In genomic region chr19:23146409-23146861, GRCm38 (mm10) we compare ENCODE assay signal across 8 mouse cellular contexts. TPM values are rescaled to one million over a fixed set of nuclear protein-coding genes. Genes with fewer than 3 reads are reported as not detected.
DNase-seq lines count a peak whose midpoint lies in the region; ATAC-seq and TF ChIP-seq lines count a peak whose summit lies in the region.
"Had no signal": no experiment of that assay in that cellular context is flagged by ENCODE, and none has a peak within 500 bp of the region (broad histone marks: within the 10 kb centered on the region; RNA-seq: fewer than 3 reads in every experiment).

No protein-coding gene starts in this region.

- 0 out of 2 replicates have a peak overlapping the region, but pooled peaks have one; percentile 3 for H3K4me2 ChIP-seq in kidney, postnatal 0 days (ENCODE audit: low read length)
- peak overlapping the region; percentile 95 for H3K4me2 ChIP-seq in liver, postnatal 0 days (ENCODE audit: low read depth, low read length)

- no peaks in the 10 kb centered on the region for H3K9me3 ChIP-seq in kidney, postnatal 0 days (replicated peaks; ENCODE audit: low read length)
- no peaks in the 10 kb centered on the region for H3K9me3 ChIP-seq in liver, postnatal 0 days (ENCODE audit: low read length)

- no peak for DNase-seq in kidney, postnatal 0 days (ENCODE audit: low spot score)
- no peak for DNase-seq in kidney, postnatal 10 days
- DNase-seq in cerebellum, adult 18-20 months: peak; percentile 70 to 75
- DNase-seq in frontal cortex, adult 2 months (ENCODE audit: extremely low spot score in 1 of 2, low spot score in 1 of 2): peak; percentile 76 to 88
- DNase-seq in liver, postnatal 0 days: no peak
- DNase-seq in urinary bladder, postnatal 10 days (ENCODE audit: low spot score): no peak
- no peak for DNase-seq in ovary, postnatal 14 days (ENCODE audit: low spot score)

- TF ChIP-seq CTCF in kidney, postnatal 0 days (IDR thresholded peaks at IDR 0.05; ENCODE audit: low read depth): no peak
- no peak for TF ChIP-seq CTCF in liver, postnatal 0 days (IDR thresholded peaks at IDR 0.05; ENCODE audit: low read depth)

- WGBS in kidney, postnatal 0 days: 44% methylated on average over 12 of the region's 12 CpGs
- 76% methylated on average over 12 of the region's 12 CpGs for WGBS in liver, postnatal 0 days (ENCODE audit: insufficient replicate concordance)

- H3K27me3 ChIP-seq in kidney, postnatal 0 days (ENCODE audit: insufficient read depth, low read length): no peaks in the 10 kb centered on the region
- H3K27me3 ChIP-seq in liver, postnatal 0 days (ENCODE audit: insufficient read depth, low read length): no peaks in the 10 kb centered on the region

- no peak overlapping the region for H3K4me3 ChIP-seq in kidney, postnatal 0 days (replicated peaks; ENCODE audit: low read depth, low read length)
- H3K4me3 ChIP-seq in liver, postnatal 0 days (ENCODE audit: low read depth, low read length): no peak overlapping the region

- ATAC-seq in kidney, postnatal 0 days (replicated peaks; ENCODE audit: low FRiP score, low read depth): no peak
- no peak for ATAC-seq in liver, postnatal 0 days
- ATAC-seq: activated CD4-positive, CD25-positive, alpha-beta regulatory T cell, adult 4 months had no signal

- peak overlapping the region; percentile 42; the same call in 1 of the 2 replicates for H3K27ac ChIP-seq in kidney, postnatal 0 days
- H3K27ac ChIP-seq in liver, postnatal 0 days (ENCODE audit: low read depth): no peak overlapping the region

- peaks cover 20% of the 10 kb centered on the region for H3K4me1 ChIP-seq in kidney, postnatal 0 days (replicated peaks; ENCODE audit: insufficient read depth, low read length)
- peaks cover 41% of the 10 kb centered on the region for H3K4me1 ChIP-seq in liver, postnatal 0 days (ENCODE audit: insufficient read depth)

- TF ChIP-seq EP300 in liver, postnatal 0 days (IDR thresholded peaks at IDR 0.05; ENCODE audit: low read depth): no peak

- 0 out of 2 replicates have a peak, but pooled peaks cover 5% of the 10 kb centered on the region for H3K36me3 ChIP-seq in kidney, postnatal 0 days (ENCODE audit: insufficient read depth, low read length)
- H3K36me3 ChIP-seq in liver, postnatal 0 days (replicated peaks; ENCODE audit: insufficient read depth, low read length): 0 out of 2 replicates have a peak, but pooled peaks cover 3% of the 10 kb centered on the region

- H3K9ac ChIP-seq in kidney, postnatal 0 days (ENCODE audit: low read depth, low read length): no peak overlapping the region
- H3K9ac ChIP-seq in liver, postnatal 0 days (replicated peaks): no peak overlapping the region

RNA-seq across cellular contexts. Expression of gene Klf9, which starts 5.4 kb away (rescaled TPM):
- polyA plus RNA-seq in kidney, postnatal 0 days (2015; fragmentation: Nextera tagmentation; extraction: Ambion mirVana): 14.3 and 16.1 TPM in 2 replicates
- 87.8 and 94.2 TPM in 2 replicates for polyA plus RNA-seq in frontal cortex, adult 2 months (2012; rRNA removed)
- 12.6 and 17.2 TPM in 2 replicates for polyA plus RNA-seq in liver, postnatal 0 days (2015; fragmentation: Nextera tagmentation; extraction: Ambion mirVana)

Comparison
In these comparisons a context has a peak if more than half of its experiments do, and no peak if none do; other contexts are left out.
1. DNase-seq: peak in cerebellum, adult 18-20 months (2 of 2) and frontal cortex, adult 2 months (2 of 2); none in kidney, postnatal 0 days (single experiment), kidney, postnatal 10 days (single experiment), liver, postnatal 0 days (single experiment), urinary bladder, postnatal 10 days (single experiment) and ovary, postnatal 14 days (single experiment).